Mouse (Mus musculus): ENCODE data around the gene Kif9. TPM values are rescaled to one million over a fixed set of nuclear protein-coding genes. Genes with fewer than 3 reads are reported as not detected.
A peak's percentile ranks its signal among the peaks of the same experiment; 100 is the strongest.

Kif9 gene
- polyA plus RNA-seq, 1 experiment: 0.90 TPM

- H3K27ac ChIP-seq (ENCODE audit: control insufficient read depth, insufficient read depth, low read length): no peak overlapping the region
- no peak for DNase-seq
- no peak overlapping the region for H3K4me3 ChIP-seq (ENCODE audit: control insufficient read depth, insufficient read depth, low read length)
- no peaks in the 10 kb centered on the region for H3K27me3 ChIP-seq (ENCODE audit: control insufficient read depth, insufficient read depth, low read length)
- H3K36me3 ChIP-seq (ENCODE audit: control insufficient read depth, insufficient read depth, low read length): no peaks in the 10 kb centered on the region
- H3K4me1 ChIP-seq (replicated peaks; ENCODE audit: control insufficient read depth, insufficient read depth, low read length): peaks cover 28% of the 10 kb centered on the region
- no peak for TF ChIP-seq CTCF (IDR thresholded peaks at IDR 0.05; ENCODE audit: borderline replicate concordance, control insufficient read depth, extremely low read depth, insufficient read depth, low read length, poor library complexity)
- no peak for TF ChIP-seq POLR2A (IDR thresholded peaks at IDR 0.05; ENCODE audit: control insufficient read depth, extremely low read depth, insufficient read depth, low read length, poor library complexity)
- WGBS: 71% methylated on average over 7 of the region's 7 CpGs
Measured at GRCm38 (mm10) chr9:110462321-110462720, 14.4 kb upstream of the Kif9 start.

GRCm38 (mm10) chr9:110463983-110464591, 12.7 kb upstream of the Kif9 start:
- Histone ChIP-seq H3K4me1 (replicated peaks; ENCODE audit: control insufficient read depth, insufficient read depth, low read length) (peaks cover 23% of the 10 kb centered on the region), H3K27me3 (ENCODE audit: control insufficient read depth, insufficient read depth, low read length) (no peaks in the 10 kb centered on the region), H3K4me3 (ENCODE audit: control insufficient read depth, insufficient read depth, low read length) (no peak overlapping the region), H3K27ac (ENCODE audit: control insufficient read depth, insufficient read depth, low read length) (no peak overlapping the region), H3K36me3 (ENCODE audit: control insufficient read depth, insufficient read depth, low read length) (no peaks in the 10 kb centered on the region)
- WGBS: 44% methylated on average over 6 of the region's 6 CpGs
- TF ChIP-seq POLR2A (IDR thresholded peaks at IDR 0.05; ENCODE audit: control insufficient read depth, extremely low read depth, insufficient read depth, low read length, poor library complexity) (no peak), CTCF (IDR thresholded peaks at IDR 0.05; ENCODE audit: borderline replicate concordance, control insufficient read depth, extremely low read depth, insufficient read depth, low read length, poor library complexity) (no peak)
- DNase-seq: no peak

DNA sequence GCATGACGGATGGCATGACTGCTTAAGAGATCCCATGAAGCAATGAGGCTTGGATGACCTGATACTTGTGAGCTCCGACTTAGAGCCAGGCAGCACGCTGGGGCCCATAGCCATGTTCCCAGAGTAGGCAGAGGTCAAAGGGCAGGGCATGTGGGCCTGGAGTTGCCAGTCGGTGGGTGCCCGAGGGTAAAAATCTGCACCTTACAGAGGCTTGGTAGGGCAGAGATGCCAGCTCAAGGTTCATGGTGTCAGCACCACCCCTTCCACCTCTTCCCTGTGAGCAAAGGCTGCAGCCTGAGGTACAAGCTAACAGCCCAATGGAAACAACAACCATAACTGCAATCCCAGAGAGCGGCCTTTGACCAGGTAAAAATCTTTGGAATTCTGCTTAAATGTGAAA, 11.4 kb upstream of the Kif9 start:
- TF ChIP-seq POLR2A (IDR thresholded peaks at IDR 0.05; ENCODE audit: control insufficient read depth, extremely low read depth, insufficient read depth, low read length, poor library complexity) (no peak), CTCF (IDR thresholded peaks at IDR 0.05; ENCODE audit: borderline replicate concordance, control insufficient read depth, extremely low read depth, insufficient read depth, low read length, poor library complexity) (no peak)
- no peaks in the 10 kb centered on the region for H3K36me3 ChIP-seq (ENCODE audit: control insufficient read depth, insufficient read depth, low read length)
- 95% methylated on average over 6 of the region's 6 CpGs for WGBS
- peaks cover 21% of the 10 kb centered on the region for H3K4me1 ChIP-seq (replicated peaks; ENCODE audit: control insufficient read depth, insufficient read depth, low read length)
- H3K27me3 ChIP-seq (ENCODE audit: control insufficient read depth, insufficient read depth, low read length): no peaks in the 10 kb centered on the region
- no peak overlapping the region for H3K4me3 ChIP-seq (ENCODE audit: control insufficient read depth, insufficient read depth, low read length)
- no peak for DNase-seq
- H3K27ac ChIP-seq (ENCODE audit: control insufficient read depth, insufficient read depth, low read length): no peak overlapping the region

DNA sequence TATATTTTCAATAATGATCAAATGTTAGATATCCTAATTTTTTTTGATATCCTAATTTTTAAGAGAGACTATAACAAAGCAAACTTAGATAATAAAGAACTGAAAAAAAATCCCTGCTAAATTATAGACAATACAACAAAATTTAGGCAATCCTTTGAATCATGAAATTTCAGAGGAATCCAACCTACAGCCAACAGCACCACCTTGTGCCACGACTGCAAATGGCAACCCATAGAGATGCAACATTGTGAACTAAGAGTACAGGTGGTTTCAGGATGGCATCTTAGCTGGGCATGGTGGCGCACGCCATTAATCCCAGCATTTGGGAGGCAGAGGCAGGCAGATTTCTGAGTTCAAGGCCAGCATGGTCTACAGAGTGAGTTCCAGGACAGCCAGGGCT, 10.6 kb upstream of the Kif9 start:
- WGBS: 93% methylated on average over 3 of the region's 3 CpGs
- Histone ChIP-seq H3K27me3 (ENCODE audit: control insufficient read depth, insufficient read depth, low read length) (no peaks in the 10 kb centered on the region), H3K27ac (ENCODE audit: control insufficient read depth, insufficient read depth, low read length) (no peak overlapping the region), H3K36me3 (ENCODE audit: control insufficient read depth, insufficient read depth, low read length) (no peaks in the 10 kb centered on the region), H3K4me1 (replicated peaks; ENCODE audit: control insufficient read depth, insufficient read depth, low read length) (peaks cover 15% of the 10 kb centered on the region), H3K4me3 (ENCODE audit: control insufficient read depth, insufficient read depth, low read length) (no peak overlapping the region)
- peak; percentile 56 for DNase-seq
- TF ChIP-seq CTCF (IDR thresholded peaks at IDR 0.05; ENCODE audit: borderline replicate concordance, control insufficient read depth, extremely low read depth, insufficient read depth, low read length, poor library complexity) (no peak), POLR2A (IDR thresholded peaks at IDR 0.05; ENCODE audit: control insufficient read depth, extremely low read depth, insufficient read depth, low read length, poor library complexity) (no peak)

DNA sequence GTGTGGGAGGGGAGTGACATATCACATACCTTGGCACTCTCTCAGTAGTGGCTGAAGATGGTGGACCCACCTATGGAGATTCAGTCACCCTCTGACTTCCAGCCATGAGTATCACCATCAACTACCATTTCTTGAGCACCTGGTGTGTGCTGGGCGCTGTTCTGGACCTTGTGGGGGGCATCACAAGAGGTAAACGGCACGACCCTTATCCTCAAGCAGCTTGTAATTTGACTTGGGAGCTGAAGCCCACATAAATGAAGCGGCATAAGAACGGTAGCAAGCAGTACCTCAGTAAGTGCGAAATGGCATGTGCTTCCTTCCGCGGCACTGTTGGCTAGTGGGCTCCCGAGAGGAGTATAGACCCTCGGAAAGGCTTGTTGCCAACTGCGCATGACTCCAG, 1.2 kb downstream of the Kif9 start:
- no peak for DNase-seq
- Histone ChIP-seq H3K4me1 (replicated peaks; ENCODE audit: control insufficient read depth, insufficient read depth, low read length) (peaks cover 11% of the 10 kb centered on the region), H3K27me3 (ENCODE audit: control insufficient read depth, insufficient read depth, low read length) (no peaks in the 10 kb centered on the region), H3K27ac (ENCODE audit: control insufficient read depth, insufficient read depth, low read length) (no peak overlapping the region), H3K4me3 (ENCODE audit: control insufficient read depth, insufficient read depth, low read length) (no peak overlapping the region), H3K36me3 (ENCODE audit: control insufficient read depth, insufficient read depth, low read length) (no peaks in the 10 kb centered on the region)
- TF ChIP-seq CTCF (IDR thresholded peaks at IDR 0.05; ENCODE audit: borderline replicate concordance, control insufficient read depth, extremely low read depth, insufficient read depth, low read length, poor library complexity) (no peak), POLR2A (IDR thresholded peaks at IDR 0.05; ENCODE audit: control insufficient read depth, extremely low read depth, insufficient read depth, low read length, poor library complexity) (no peak)
- 51% methylated on average over 11 of the region's 11 CpGs for WGBS

- Histone ChIP-seq H3K27me3 (ENCODE audit: control insufficient read depth, insufficient read depth, low read length) (no peaks in the 10 kb centered on the region), H3K36me3 (ENCODE audit: control insufficient read depth, insufficient read depth, low read length) (no peaks in the 10 kb centered on the region), H3K4me3 (ENCODE audit: control insufficient read depth, insufficient read depth, low read length) (no peak overlapping the region), H3K4me1 (replicated peaks; ENCODE audit: control insufficient read depth, insufficient read depth, low read length) (peaks cover 11% of the 10 kb centered on the region), H3K27ac (ENCODE audit: control insufficient read depth, insufficient read depth, low read length) (no peak overlapping the region)
- 28% methylated on average over 4 of the region's 4 CpGs for WGBS
- DNase-seq: no peak
- TF ChIP-seq POLR2A (IDR thresholded peaks at IDR 0.05; ENCODE audit: control insufficient read depth, extremely low read depth, insufficient read depth, low read length, poor library complexity) (no peak), CTCF (IDR thresholded peaks at IDR 0.05; ENCODE audit: borderline replicate concordance, control insufficient read depth, extremely low read depth, insufficient read depth, low read length, poor library complexity) (no peak)
Measured at GRCm38 (mm10) chr9:110478639-110479038, 1.9 kb downstream of the Kif9 start.

DNA sequence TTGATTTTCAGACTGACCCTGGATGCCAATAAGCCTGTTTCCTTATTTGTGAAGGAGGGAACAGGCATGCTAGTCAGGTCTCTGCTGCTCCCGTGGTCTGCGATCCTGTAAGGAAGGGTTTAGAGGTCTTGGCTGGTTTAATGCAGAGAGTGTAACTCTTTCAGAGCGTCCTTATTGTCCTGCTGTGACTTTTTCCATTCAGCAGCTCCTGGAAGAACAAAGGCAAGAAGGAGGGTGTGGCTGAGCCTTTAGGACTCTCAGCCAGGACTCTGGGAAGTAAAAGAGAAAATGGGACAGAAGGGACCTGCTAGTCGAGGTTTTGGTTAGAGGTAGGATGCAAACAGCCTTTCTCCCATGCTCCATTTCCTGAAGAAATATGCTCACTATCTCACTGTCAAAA, 12.1 kb downstream of the Kif9 start:
- 86% methylated on average over 4 of the region's 4 CpGs for WGBS
- no peak overlapping the region for H3K27ac ChIP-seq (ENCODE audit: control insufficient read depth, insufficient read depth, low read length)
- no peak for TF ChIP-seq CTCF (IDR thresholded peaks at IDR 0.05; ENCODE audit: borderline replicate concordance, control insufficient read depth, extremely low read depth, insufficient read depth, low read length, poor library complexity)
- no peak for TF ChIP-seq POLR2A (IDR thresholded peaks at IDR 0.05; ENCODE audit: control insufficient read depth, extremely low read depth, insufficient read depth, low read length, poor library complexity)

More for the DNA sequence above, 12.1 kb downstream of the Kif9 start:
- no peak for DNase-seq
- Histone ChIP-seq H3K4me1 (replicated peaks; ENCODE audit: control insufficient read depth, insufficient read depth, low read length) (no peaks in the 10 kb centered on the region), H3K4me3 (ENCODE audit: control insufficient read depth, insufficient read depth, low read length) (no peak overlapping the region), H3K27me3 (ENCODE audit: control insufficient read depth, insufficient read depth, low read length) (no peaks in the 10 kb centered on the region), H3K36me3 (ENCODE audit: control insufficient read depth, insufficient read depth, low read length) (no peaks in the 10 kb centered on the region)
